Mouse (Mus musculus) limb, embryonic 15.5 days (tissue): ENCODE measurements around the gene Inca1. TPM values are rescaled to one million over a fixed set of nuclear protein-coding genes. Genes with fewer than 3 reads are reported as not detected.

Source experiments
- ATAC-seq: fragments of 200-750 bp; cut with Nextera tagmentation; 2 replicates; pipeline ENCODE4 v1.8.0; 2017; ENCODE audit warnings: low read depth, moderate TSS enrichment; ENCODE audit not compliant: insufficient number of reproducible peaks, low FRiP score, low TSS enrichment
- H3K27ac ChIP-seq: fragments of 300-500 bp; sonication (generic); 2 replicates; pipeline ENCODE4 v1.5.1; 2015; ENCODE audit warnings: moderate library complexity, mild to moderate bottlenecking, inconsistent platforms
- H3K27me3 ChIP-seq: fragments of 300-500 bp; sonication (generic); 2 replicates; pipeline ENCODE4 v1.6.1; 2015; ENCODE audit warnings: inconsistent platforms
- H3K36me3 ChIP-seq: fragments of 300-500 bp; sonication (generic); 2 replicates; pipeline ENCODE4 v1.6.1; 2015; ENCODE audit warnings: inconsistent platforms
- H3K4me1 ChIP-seq: fragments of 300-500 bp; sonication (generic); 2 replicates; pipeline ENCODE4 v1.6.1; 2015; ENCODE audit warnings: inconsistent platforms
- H3K4me2 ChIP-seq: fragments of 300-500 bp; sonication (generic); 2 replicates; pipeline ENCODE4 v1.6.1; 2015; ENCODE audit warnings: mild to moderate bottlenecking, inconsistent platforms
- H3K4me3 ChIP-seq: fragments of 300-500 bp; sonication (generic); 2 replicates; pipeline ENCODE4 v1.5.1; 2015; ENCODE audit warnings: mild to moderate bottlenecking, inconsistent platforms
- H3K9ac ChIP-seq: fragments of 300-500 bp; sonication (generic); 2 replicates; pipeline ENCODE4 v1.6.1; 2015; ENCODE audit warnings: inconsistent platforms
- H3K9me3 ChIP-seq: fragments of 300-500 bp; sonication (generic); 2 replicates; pipeline ENCODE4 v1.6.1; 2016; ENCODE audit warnings: inconsistent platforms
- WGBS: fragments of 180-500 bp; shearing (Covaris S2); methylation state at CpG from one replicate; pipeline ENCODE4 v1.1.7; 2015; 5-methylcytosine and 5-hydroxymethylcytosine counted together
- polyA plus RNA-seq: library from polyadenylated mRNA; unstranded; fragments of >200 nt; fragmentation: Nextera tagmentation; extraction: Ambion mirVana; gene quantifications from 2 replicates; pipeline ENCODE4 v1.2.1, GENCODE M21; 2015

The Inca1 gene
- polyA plus RNA-seq, 1 experiment from 2014 or later: 0.91 TPM

DNA sequence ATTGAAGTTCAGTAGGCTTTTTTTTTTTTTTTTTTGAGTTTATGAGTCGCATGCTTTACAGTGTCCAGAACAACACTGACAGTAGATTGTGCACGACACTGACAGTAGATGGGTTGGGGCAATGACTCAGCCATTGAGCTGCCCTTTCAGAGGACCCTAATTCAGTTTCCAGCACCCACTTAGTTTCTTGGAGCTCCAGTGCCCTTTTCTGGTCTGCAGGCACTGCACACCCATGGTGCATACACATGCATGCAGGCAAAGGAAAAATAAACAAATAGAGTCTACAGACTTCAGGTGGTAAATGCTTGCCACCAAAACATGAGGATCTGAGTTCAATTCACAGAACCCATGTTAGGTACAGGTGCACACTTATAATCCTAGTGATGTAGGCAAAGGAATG, 26.6 kb upstream of the Inca1 start:
- Histone ChIP-seq H3K4me1 (no peaks in the 10 kb centered on the region), H3K9ac (no peak overlapping the region), H3K4me2 (no peak overlapping the region), H3K9me3 (no peaks in the 10 kb centered on the region), H3K27ac (no peak overlapping the region), H3K4me3 (no peak overlapping the region), H3K36me3 (peaks cover 72% of the 10 kb centered on the region), H3K27me3 (no peaks in the 10 kb centered on the region)
- no peak for ATAC-seq
- WGBS: 82% methylated on average over 2 of the region's 2 CpGs

DNA sequence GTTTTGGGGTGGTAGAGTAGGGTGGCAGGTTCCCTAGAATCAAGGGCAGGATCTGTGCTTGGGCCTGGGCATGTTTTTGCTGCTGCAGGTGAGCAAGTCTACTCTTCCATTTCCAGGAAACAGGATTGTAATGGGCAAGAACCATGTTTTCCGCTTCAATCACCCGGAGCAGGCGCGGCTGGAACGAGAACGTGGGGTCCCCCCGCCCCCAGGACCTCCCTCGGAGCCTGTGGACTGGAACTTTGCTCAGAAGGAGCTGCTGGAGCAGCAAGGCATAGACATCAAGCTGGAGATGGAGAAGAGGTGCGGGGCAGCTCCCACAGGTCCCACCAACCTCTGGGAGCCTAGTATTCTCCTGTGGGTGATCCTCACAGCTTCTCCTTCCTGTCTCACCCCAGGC, 24.8 kb upstream of the Inca1 start:
- no peak for ATAC-seq
- Histone ChIP-seq H3K9me3 (no peaks in the 10 kb centered on the region), H3K4me3 (no peak overlapping the region), H3K4me2 (no peak overlapping the region), H3K27ac (no peak overlapping the region), H3K9ac (no peak overlapping the region), H3K36me3 (peaks cover 89% of the 10 kb centered on the region), H3K27me3 (no peaks in the 10 kb centered on the region), H3K4me1 (no peaks in the 10 kb centered on the region)
- 95% methylated on average over 9 of the region's 9 CpGs for WGBS

DNA sequence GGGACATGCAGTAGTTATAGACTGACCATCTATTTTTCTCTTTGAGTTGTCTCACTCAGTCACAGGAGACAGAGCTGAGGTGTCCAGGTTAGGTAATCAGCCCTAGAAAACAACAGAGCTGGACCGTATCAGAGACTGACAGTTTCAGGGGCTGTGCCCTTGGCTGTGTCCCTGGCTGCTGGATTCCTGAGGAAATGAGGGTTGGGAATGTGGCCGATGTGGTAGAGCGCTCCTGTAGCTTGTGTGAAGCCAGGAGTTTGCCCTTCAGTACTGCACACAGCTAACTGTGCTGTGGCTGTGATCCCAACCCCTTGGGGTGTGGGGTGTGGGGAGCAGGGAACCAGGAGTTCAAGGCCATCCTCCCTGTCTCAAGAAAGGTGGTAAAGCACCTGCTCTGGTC, 21.1 kb upstream of the Inca1 start:
- H3K36me3 ChIP-seq: peaks cover 96% of the 10 kb centered on the region

DNA sequence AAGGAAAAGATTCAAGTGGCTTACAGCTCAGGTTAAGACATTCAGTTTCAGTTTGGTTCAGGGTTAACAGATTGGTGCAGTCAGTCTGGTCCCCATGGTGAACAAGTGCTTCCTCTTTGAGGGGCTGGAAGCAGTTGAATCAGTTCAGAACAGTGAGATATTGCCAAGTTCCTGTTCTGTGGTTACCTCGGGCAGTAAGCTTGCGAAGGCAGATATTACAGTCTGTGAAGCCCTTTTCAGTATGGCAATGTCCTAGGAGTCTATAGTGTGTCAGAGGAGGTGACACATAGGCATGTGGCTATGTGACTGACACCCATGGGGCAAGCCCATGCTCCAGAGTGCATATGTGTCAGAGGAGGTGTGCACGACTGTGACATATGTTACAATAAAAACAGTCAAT, 20.6 kb upstream of the Inca1 start:
- Histone ChIP-seq H3K27ac (no peak overlapping the region), H3K4me2 (no peak overlapping the region), H3K9me3 (no peaks in the 10 kb centered on the region), H3K4me1 (no peaks in the 10 kb centered on the region), H3K36me3 (peaks cover 95% of the 10 kb centered on the region), H3K27me3 (no peaks in the 10 kb centered on the region), H3K4me3 (no peak overlapping the region), H3K9ac (no peak overlapping the region)
- ATAC-seq: no peak
- 77% methylated on average over 3 of the region's 3 CpGs for WGBS

More for the DNA sequence above, 21.1 kb upstream of the Inca1 start:
- no peak overlapping the region for H3K27ac ChIP-seq
- no peak overlapping the region for H3K4me2 ChIP-seq
- ATAC-seq: no peak
- no peak overlapping the region for H3K4me3 ChIP-seq
- H3K27me3 ChIP-seq: no peaks in the 10 kb centered on the region
- no peaks in the 10 kb centered on the region for H3K9me3 ChIP-seq
- WGBS: 96% methylated on average over 3 of the region's 3 CpGs
- H3K9ac ChIP-seq: no peak overlapping the region
- H3K4me1 ChIP-seq: no peaks in the 10 kb centered on the region

DNA sequence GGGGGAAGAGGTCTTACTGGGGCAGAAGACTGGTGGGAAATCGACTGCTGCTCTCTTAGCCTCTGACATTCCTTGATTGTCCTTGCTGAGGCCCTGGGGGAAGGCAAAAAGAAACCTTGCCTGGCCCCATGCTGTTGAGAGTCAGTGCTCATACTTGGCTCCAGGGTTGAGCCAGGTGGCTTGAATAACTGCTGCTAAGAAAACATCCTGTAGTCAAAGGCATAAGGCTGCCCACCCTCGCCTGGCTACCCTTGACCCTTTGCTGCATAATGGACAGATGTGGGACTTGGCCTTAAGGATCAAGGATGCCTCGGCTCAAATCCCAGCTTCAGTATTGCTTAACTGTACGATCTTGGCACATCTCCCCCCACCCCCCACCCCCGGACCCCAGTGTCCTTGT, 18.5 kb upstream of the Inca1 start:
- Histone ChIP-seq H3K4me2 (no peak overlapping the region), H3K9ac (no peak overlapping the region), H3K9me3 (no peaks in the 10 kb centered on the region), H3K27ac (no peak overlapping the region), H3K36me3 (peaks cover 86% of the 10 kb centered on the region), H3K4me3 (no peak overlapping the region), H3K4me1 (no peaks in the 10 kb centered on the region), H3K27me3 (no peaks in the 10 kb centered on the region)
- no peak for ATAC-seq
- 81% methylated on average over 5 of the region's 5 CpGs for WGBS

DNA sequence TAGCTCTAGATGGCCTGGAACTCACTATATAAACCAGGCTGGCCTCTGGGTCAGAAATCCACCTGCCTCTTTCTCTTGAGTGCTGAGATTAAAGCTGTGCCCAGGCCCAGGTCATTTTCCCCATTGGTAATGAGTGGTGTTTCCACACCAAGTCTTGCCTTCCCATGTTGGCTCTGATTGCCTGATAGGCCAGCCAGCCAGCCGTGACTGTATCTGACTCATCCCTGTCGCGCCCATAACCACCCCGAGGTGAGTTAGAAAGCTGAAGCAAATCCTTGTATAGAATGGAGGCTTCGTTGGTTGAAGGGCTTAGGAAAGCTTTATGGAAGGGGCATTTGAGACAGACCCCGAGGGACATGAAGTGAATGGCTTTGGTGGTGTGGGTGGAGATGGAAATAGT, 15.9 kb upstream of the Inca1 start:
- Histone ChIP-seq H3K27me3 (no peaks in the 10 kb centered on the region), H3K27ac (no peak overlapping the region), H3K9ac (no peak overlapping the region), H3K36me3 (peaks cover 83% of the 10 kb centered on the region), H3K4me3 (no peak overlapping the region), H3K4me1 (no peaks in the 10 kb centered on the region), H3K9me3 (no peaks in the 10 kb centered on the region), H3K4me2 (no peak overlapping the region)
- ATAC-seq: no peak
- 87% methylated on average over 6 of the region's 6 CpGs for WGBS

DNA sequence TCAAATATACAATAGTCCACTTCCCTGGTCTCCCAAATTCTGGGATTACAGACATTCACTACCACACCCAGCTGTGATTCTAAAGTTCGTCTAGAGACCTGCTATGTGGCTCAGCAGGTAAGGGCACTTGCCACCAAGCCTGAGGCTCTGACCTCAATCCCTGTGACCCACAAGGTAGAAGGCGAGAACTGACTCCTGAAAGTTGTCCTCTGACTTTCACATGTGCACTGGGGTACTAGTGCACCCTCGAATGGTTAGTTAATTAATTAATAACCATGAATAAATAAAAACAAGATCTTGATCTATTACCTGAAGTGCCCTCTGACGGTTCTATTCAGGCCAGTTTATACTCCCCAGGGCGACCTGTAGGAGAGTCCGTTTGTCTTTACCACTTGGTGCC, 13.3 kb upstream of the Inca1 start:
- peaks cover 81% of the 10 kb centered on the region for H3K36me3 ChIP-seq
- H3K4me1 ChIP-seq: no peaks in the 10 kb centered on the region
- H3K4me3 ChIP-seq: no peak overlapping the region
- H3K27me3 ChIP-seq: no peaks in the 10 kb centered on the region
- WGBS: 85% methylated on average over 6 of the region's 6 CpGs
- H3K4me2 ChIP-seq: no peak overlapping the region
- H3K27ac ChIP-seq: no peak overlapping the region
- H3K9ac ChIP-seq: no peak overlapping the region
- no peak for ATAC-seq
- no peaks in the 10 kb centered on the region for H3K9me3 ChIP-seq

DNA sequence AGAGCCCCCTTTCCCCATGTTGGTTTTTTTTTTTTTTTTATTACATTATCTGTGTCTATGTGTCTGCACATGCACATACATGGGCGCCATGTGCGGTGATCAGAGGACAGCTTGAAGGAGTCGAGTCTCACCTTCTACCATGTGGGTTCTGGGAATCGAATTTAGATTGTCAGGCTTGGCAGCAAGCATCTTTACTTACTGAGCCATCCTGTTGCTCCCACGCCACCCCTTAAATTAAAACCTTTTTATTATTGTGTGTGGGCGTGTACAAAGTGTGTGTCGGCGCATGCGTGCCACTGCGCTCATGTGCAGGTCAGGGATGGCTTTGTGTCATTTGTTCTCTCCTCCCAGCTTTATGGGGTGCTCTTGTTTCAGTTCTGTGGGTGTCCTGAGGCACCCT, 11.1 kb upstream of the Inca1 start:
- no peak overlapping the region for H3K27ac ChIP-seq
- no peaks in the 10 kb centered on the region for H3K27me3 ChIP-seq
- WGBS: 93% methylated on average over 10 of the region's 10 CpGs
- no peak overlapping the region for H3K9ac ChIP-seq
- no peaks in the 10 kb centered on the region for H3K9me3 ChIP-seq
- no peak for ATAC-seq
- no peaks in the 10 kb centered on the region for H3K4me1 ChIP-seq
- peaks cover 81% of the 10 kb centered on the region for H3K36me3 ChIP-seq
- H3K4me2 ChIP-seq: no peak overlapping the region
- H3K4me3 ChIP-seq: no peak overlapping the region

DNA sequence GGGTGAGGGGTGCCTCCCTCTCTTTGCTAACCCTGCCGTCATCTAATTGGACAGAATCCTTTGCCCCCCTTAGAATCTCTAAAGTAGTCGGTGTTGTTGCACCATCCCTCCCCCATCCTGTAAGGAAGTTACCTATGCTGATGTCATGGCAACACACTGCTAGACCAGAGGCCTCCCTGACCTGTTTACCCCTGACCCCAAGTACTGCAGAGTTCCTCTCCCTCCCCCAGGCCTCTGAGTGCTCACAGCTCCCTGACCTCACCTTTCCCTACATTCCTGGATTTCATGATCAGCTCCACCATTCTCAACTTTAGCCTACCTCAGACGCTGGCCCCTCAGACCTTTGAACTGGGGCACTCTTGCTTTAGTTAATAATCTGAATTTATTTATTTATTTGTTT, 6.2 kb upstream of the Inca1 start:
- Histone ChIP-seq H3K9ac (no peak overlapping the region), H3K36me3 (peaks cover 79% of the 10 kb centered on the region), H3K4me2 (no peak overlapping the region), H3K27me3 (no peaks in the 10 kb centered on the region), H3K27ac (no peak overlapping the region), H3K4me1 (peaks cover 24% of the 10 kb centered on the region), H3K4me3 (no peak overlapping the region), H3K9me3 (no peaks in the 10 kb centered on the region)
- WGBS: 73% methylated on average over 3 of the region's 3 CpGs
- no peak for ATAC-seq

DNA sequence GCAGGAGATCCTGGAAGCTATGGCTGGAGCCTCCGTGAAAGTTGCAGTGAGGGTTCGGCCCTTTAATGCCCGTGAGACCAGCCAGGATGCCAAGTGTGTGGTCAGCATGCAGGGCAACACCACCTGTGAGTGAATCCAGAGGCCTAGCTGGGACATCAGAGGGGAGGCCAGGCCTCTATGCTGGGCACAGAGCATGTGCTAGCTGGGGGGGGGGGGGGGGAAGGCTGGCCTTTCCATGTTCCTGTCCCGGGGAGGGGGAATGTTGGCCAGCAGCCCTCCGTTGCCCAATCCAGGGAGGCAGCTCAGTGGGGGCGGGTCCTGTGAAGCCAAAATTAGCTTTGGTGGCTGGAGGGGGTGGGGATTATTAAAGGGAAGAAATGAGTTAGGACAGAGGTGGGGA, 2.8 kb upstream of the Inca1 start:
- H3K9ac ChIP-seq: peak overlapping the region; percentile 33; the same call in 1 of the 2 replicates
- no peak overlapping the region for H3K4me3 ChIP-seq
- no peak for ATAC-seq

DNA sequence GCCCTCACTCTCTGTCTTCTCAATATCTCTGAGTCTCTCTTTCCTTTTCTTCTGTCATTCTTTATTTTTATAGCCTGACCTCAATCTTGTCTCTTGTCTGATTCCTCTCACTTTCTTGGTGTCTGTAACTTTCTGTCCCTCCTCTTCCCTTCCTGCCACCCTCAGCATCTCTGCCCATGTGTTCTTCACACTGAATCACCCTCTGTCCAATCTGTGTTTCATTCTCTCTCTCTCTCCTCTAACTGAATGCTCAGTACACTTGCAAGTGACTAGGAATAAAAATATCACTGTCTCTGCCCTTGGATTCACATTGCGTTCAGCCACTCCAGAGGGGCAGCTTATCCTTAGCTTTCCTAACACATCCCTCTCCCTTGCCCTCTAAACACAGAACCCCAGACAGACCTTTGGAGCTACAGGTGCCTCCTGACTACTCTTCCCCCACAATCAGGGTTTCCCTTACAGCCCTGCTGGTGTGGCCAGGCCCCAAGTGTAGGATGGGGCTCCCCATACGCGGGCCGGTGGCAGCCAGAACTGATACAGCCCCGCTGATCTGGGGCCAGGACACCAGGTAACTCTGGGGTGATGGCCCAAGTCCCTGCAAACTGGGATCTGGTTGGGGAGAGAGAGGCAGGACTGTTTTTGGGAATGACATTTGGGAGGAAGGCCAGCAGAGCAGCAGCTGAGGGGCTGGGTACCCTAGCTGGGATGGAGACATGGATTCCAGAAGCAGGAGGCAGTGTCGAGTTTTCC, 2.2 kb upstream of the Inca1 start:
- ATAC-seq: no peak
- H3K4me3 ChIP-seq: peak overlapping the region; percentile 92

More for the DNA sequence above, 2.8 kb upstream of the Inca1 start:
- H3K27me3 ChIP-seq: no peaks in the 10 kb centered on the region
- WGBS: 58% methylated on average over 5 of the region's 6 CpGs
- peaks cover 48% of the 10 kb centered on the region for H3K36me3 ChIP-seq
- H3K4me2 ChIP-seq: 0 out of 2 replicates have a peak overlapping the region, but pooled peaks have one; percentile 7
- H3K27ac ChIP-seq: no peak overlapping the region; the same call in 1 of the 2 replicates
- peaks cover 29% of the 10 kb centered on the region for H3K4me1 ChIP-seq
- no peaks in the 10 kb centered on the region for H3K9me3 ChIP-seq

DNA sequence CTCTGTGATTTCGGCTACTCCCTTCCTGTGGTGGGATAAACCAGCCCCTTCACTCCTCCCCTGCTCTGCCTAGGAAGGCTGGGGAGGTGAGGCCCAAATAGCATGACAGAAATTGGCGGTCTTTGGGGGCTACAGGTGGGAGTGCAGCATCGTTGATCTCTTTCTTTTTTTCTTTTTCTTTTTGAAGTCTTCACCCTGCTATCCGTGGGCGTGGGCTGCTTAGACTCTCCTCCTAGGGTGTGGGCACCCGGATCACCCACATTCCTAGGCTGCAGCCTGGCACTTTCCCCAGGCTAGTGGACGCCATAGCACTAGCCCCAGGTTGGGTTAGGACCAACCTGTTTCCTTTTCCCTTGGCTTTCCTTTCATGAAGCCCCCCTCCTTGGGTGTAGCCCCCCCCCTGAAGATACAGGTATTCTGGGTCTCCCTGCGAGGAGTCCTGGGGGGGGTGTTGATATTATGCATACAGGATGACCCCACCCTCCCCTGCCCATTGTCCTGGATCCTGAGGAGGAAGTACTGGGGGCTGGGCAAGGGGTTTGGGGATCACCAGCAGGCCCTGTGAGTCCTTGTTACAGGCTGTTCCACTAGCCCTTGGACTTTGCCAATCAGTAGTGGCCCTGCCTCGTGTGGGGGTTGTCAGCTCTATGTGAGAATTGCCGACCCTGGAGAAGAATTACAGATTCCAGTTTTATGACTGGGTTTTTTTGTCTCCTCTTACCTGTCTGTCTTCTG, 1.4 kb upstream of the Inca1 start:
- 9% methylated on average over 10 of the region's 10 CpGs for WGBS

More for the DNA sequence above, 2.2 kb upstream of the Inca1 start:
- H3K4me1 ChIP-seq: peaks cover 29% of the 10 kb centered on the region
- H3K4me2 ChIP-seq: peak overlapping the region; percentile 86
- H3K9me3 ChIP-seq: no peaks in the 10 kb centered on the region
- H3K27me3 ChIP-seq: no peaks in the 10 kb centered on the region
- WGBS: 76% methylated on average over 6 of the region's 6 CpGs
- H3K27ac ChIP-seq: no peak overlapping the region; the same call in 1 of the 2 replicates
- H3K36me3 ChIP-seq: peaks cover 41% of the 10 kb centered on the region
- H3K9ac ChIP-seq: peak overlapping the region; percentile 93; the same call in 1 of the 2 replicates

More for the DNA sequence above, 1.4 kb upstream of the Inca1 start:
- Histone ChIP-seq H3K9me3 (no peaks in the 10 kb centered on the region), H3K27me3 (no peaks in the 10 kb centered on the region), H3K4me1 (peaks cover 29% of the 10 kb centered on the region), H3K4me2 (peak overlapping the region; percentile 86), H3K9ac (peak overlapping the region; percentile 93), H3K27ac (peak overlapping the region; percentile 97), H3K36me3 (peaks cover 34% of the 10 kb centered on the region), H3K4me3 (peak overlapping the region; percentile 92)
- ATAC-seq: no peak
